Mouse (Mus musculus): ENCODE measurements around the gene Ddx6.
A peak's percentile ranks its signal among the peaks of the same experiment; 100 is the strongest.
"Not testable (repeated sequence)": the region's sequence is repeated elsewhere in the genome, so short reads cannot be mapped to it uniquely, and the experiment has no call there.

The Ddx6 gene

DNA sequence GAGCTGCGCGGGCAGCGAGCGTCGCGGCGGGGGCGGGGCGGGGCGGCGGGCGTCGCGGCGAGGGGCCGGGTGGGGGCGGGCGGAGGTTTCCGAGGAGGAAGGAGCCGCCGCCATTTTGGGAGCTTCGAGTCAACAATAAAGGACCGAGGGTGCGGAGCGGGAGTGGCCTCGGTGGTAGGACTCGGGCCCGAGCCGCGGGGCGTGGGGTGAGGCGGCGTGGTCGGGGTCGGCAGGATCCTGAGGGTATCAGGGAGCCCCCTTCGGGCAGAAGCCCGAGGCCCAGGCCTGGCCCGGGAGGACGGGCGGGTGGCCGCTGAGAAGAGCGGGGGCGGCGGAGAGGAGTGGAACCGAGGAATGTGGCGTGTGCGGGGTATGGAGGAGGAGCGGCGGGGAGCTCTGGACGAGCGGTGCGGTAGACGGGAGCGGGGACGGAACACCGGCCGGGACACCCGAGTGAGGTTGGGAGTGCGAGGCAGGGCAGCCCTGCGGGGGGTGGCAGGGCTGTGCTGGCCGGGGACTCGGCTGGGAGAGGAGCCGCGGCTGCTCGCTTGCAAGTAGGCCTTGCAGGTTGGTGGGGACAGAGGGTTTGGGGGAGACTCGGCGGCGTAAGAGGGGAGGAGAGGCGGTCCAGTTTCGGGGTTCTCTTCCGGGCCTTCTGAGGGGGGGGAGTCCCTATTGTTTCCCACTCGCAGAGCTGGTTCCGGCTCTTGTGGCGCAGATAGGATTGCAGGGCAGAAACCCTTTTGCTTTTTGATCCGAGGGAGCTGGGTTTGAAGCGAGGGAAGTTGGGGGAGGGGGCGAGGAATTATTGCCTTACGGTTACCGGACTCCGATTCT is at the start of gene Ddx6:
Ddx6 (plus strand) TSS at position 114 of the 837 bp plus-strand sequence.
- DNase-seq = peak; percentile 79 to 81

DNA sequence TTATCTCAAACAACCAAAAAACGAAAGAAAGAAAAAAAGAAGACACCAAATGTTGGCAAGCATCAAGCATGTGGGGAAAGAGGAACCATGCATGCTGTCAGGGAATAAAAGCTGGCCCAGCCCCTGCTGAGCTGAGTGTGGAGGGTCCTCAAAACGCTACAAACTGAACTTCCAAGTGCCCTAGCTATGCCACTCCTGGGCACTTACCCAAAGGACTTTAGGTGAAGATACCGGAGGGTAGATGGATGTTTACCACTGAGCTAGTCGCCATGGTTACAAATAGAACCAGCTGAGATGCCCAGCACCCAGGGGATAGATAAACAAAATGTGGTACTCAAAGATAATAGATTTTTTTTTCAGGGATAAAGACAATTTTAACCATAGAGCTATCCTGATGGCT is 43.1 kb upstream of the Ddx6 start, which contains the start of gene Cxcr5:
Cxcr5 (minus strand) TSS at position 281 of the 400 bp plus-strand sequence.
- DNase-seq = no peak

DNA sequence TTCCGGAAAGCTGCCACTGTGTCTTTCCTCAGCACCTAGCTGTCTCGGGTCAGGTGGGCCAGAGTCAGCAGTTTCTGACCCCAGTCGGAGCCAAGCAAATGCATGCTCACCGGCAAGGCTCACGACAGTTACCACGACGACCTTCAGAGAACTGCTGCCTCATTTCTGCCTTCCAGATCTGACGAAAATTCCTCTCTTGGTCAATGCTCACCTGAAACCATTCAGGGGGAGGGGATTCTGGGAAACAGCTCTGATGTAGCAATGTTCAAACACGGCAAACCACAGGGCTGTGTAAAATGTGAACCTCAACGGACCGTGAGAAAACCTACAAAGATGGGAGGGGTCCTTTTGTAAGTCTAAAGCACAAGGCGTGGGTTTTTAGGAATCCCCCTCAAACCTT is 41.8 kb upstream of the Ddx6 start:
- DNase-seq = no peak

DNA sequence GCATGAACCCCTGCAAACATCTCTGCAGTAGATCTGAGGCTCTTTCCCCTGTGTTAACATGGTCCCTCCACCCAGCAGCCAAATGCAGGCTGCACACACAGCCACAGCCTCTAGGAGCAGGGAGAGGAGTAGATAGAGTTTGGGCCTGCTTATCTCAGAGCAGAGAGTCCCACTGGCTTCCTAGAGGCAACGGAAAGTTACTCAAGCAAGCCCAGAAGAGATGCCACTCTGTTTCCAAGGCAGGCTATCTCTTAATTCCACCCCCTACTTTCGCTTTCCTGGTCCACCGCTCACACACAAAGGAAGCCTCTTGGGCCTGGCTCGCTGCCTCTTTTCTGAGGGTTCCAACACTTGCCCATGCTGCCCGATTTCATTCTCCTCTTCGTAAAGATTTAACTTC is 39.3 kb upstream of the Ddx6 start:
- no peak for DNase-seq

DNA sequence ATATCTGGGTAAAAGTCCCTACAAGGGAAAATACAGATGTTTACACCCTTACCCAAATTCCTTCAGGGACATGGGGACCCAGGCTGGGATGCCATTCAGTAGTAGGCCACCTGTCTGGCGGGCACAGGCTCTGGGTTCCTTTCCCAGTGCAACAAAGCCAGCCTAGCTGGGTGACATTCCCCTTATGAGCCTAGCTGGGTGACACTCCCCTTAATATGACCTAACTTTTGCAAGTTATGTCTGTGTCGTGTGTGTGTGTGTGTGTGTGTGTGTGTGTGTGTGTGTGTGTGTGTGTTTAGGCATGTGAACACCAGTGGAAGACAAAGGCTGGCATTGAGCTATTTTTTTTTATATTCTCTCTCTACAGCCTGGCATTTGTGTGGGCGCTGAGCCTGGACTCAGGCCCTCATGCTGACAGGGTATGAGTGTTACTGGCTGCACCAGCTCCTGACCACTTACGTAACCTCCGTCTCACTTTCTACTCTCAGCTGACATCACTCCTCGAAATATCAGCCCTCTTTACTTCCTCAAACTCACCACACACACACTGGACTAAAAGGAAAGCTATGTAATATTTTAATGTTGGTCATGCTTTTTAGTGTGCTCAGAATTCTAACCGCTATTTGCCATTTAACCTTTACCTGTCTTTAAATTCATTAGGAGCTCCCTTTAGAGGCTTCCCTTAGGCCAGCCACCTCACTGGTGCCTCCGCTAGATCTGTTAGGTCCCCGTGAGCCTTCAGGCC is 37.2 kb upstream of the Ddx6 start:
- DNase-seq = no peak

DNA sequence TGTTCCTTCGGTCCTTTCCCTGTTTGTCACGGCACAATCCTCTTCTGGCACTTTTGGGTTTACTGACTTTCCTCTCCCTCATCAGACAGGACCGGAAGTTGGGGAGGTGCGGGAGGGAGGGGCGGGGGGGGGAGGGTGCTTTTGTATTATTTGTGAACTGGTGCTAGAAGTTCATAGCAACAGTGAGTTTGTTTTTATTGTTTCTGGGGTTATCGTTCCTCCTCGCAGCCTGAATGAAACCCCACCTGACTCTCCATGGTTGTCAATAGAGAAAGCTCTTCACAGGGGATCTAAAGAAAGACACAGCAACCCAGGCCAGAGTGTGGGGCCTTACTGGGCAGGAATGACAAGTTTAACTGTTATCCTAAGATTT is 36.6 kb upstream of the Ddx6 start:
- DNase-seq = peak in 1 of 2 experiments; percentile 19

DNA sequence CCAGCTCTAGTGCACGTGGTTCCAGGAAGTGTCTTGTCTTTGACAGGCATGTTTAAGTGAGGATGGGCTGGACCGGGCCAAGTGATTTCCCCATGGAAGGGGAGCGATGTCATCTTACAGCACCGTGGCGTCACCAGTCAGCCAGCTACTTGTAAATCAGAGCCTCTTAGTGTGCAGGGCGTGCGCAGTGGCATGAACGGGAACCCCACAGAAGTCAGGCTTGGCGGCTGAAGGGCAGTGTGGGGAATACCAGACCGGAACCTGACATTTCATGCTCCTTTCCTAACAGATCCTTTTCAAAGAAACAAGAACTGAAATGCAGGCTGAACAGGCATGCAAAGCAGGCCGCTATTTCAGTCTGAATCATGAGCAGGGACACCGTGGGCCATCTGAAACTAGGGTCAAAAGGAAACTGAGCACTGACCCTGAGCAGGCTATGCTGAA is 33.7 kb upstream of the Ddx6 start:
- DNase-seq = no peak

DNA sequence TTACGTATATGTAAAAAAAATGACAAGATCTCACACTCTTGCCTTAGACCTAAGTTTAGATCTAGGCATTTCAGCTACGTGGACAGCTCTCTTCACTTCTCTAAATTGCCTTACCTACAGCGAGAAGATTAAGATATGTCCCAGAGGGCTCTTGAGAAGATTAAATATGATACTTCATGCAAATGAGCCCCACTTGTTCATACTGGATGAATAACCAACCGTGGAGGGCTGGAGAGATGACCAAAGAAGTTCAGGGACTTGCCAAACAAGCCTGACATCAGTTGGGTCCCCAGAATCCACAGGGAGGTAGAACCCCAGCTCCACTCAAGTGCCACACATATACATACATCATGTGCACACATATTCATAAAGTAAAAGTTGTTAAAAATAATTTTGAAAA is 31.4 kb upstream of the Ddx6 start:
- no peak for DNase-seq

DNA sequence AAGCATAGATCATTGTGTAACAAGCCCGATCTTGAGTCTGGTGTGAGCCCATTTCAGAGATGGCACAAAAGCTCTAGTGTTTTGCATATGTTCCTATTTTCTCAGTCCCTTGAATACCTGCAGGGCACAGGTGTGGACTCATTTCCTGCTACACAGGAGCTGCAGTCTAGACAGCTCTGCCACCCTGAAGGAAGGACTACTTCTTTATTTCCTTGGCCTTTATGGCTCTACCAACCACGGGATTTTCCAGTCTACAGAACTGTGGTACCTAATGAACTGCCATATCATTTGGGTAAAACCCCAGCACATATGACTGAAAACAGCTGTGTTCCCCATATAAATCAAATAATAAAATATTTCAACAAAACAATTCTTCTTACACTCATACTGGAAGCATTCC is 29.6 kb upstream of the Ddx6 start:
- DNase-seq = no peak

DNA sequence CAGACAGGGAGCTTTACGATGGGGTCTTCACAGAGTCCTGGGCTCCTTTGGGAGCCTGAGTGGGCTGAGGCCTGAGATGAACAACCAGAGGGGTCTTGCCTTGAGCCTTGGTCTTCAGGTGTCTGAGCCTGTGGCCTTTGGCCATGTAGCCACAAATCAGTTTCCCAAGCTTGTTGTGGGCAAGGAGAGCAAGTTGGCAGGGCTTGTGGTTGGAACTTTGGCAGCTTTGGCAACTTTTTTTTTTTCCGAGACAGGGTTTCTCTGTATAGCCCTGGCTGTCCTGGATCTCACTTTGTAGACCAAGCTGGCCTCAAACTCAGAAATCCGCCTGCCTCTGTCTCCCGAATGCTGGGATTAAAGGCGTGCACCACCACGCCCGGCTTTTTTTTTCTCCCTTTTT is 28.6 kb upstream of the Ddx6 start:
- DNase-seq = not testable (repeated sequence)

DNA sequence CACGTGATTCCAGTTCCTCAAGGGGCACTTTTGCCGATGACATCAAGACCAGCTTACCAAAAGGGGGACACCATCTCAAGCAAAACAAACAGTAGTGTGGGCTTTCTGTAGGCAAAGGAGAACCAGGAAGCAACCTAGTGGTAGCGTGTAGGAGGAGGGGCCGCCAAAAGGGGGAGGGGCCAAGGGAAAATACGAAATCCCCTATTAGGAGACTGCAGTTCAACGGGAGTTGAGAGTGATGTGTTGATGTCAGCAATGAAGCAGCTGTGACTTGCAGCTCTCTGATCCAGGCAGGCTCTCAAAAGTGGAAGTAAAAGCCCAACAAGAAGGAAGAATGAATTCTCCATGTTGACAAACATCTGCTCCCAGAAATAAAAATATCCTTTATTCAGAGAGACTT is 25.3 kb upstream of the Ddx6 start:
- peak; percentile 60 to 72 for DNase-seq

DNA sequence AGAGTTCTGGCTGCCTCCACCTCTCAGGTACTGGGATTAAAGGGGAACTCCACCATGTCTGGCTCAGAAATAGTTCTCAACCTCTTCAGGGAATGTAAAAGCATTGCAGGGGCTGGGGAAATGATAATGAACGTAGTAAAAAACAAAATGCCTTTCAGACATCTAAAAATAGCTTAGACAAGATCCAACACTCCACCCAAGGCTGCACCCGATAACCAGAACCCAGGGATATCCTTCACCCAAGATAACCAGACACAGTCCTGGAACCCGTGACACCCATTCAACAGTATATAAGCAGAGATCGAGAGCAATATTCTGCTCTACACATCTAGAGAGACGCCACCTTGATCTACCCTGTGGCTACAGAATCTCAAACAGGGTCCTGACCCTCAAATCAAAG is 24.6 kb upstream of the Ddx6 start:
- no peak for DNase-seq

DNA sequence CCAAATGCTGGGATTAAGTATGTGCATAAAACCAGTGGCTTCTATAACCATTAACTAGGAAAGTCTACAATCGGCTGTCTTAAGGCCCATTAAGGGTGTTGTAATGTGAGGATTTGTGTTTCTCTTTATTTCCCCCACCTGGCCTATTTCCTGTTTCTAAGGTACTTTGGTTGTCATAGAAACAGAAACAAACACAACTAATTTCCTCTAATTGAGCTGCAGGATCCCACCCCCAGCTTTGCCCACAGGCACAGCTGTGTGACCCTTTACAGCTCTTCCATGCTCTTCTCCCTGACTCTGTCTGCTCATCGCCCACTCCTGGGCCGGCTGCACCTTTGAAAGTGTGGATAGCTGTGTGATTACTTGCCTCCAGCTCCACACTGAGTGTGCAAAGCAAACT is 23.3 kb upstream of the Ddx6 start:
- DNase-seq = peak; percentile 33 to 55

DNA sequence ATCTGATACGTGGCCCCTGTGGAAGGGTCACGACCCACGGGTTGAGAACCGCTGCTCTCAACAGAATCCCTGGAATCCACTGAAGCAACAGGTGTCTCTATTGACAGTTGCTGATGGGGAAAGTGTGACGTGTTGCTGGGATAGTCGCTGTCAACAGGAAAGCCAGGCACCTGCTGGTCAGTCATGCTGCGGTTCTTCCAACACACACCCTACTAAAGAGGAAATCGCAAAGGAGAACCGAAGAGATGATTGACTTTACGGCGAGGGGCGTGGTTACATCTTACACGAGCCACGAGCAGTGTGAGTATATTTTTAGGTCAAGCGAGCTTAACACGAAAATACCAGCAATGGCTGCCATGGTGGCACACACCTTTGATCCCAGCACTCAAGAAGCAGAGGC is 22.3 kb upstream of the Ddx6 start:
- DNase-seq = peak in 1 of 2 experiments; percentile 35

DNA sequence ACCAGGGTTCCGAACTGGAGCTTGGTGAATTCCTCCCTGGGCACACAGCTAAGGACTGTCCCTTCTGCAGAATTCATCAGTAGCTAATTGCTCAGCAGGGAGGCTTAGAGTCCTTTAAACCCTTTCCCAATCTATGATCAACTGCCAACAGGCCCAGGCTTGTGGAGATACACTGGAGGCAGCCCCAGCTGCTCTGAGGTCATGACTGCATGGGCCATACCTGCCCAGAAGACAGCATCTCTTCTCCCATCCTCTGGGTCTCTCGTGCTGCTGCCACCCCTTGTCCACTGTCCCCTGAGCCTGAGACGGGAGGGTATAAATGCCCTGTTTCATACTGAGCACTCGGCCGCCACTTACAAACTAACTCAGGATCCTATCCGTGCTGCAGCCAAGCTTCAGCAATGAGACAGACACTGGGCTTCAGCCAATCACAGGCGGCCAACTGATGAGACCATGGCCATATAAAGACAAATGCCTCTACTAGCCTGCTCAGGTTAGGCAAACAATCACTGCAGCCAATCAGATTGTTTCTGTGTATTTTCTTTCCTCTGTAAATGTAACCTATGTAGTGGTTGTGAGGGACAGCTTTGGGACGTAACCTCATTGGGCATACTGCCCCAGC is 17.9 kb upstream of the Ddx6 start:
- no peak for DNase-seq

DNA sequence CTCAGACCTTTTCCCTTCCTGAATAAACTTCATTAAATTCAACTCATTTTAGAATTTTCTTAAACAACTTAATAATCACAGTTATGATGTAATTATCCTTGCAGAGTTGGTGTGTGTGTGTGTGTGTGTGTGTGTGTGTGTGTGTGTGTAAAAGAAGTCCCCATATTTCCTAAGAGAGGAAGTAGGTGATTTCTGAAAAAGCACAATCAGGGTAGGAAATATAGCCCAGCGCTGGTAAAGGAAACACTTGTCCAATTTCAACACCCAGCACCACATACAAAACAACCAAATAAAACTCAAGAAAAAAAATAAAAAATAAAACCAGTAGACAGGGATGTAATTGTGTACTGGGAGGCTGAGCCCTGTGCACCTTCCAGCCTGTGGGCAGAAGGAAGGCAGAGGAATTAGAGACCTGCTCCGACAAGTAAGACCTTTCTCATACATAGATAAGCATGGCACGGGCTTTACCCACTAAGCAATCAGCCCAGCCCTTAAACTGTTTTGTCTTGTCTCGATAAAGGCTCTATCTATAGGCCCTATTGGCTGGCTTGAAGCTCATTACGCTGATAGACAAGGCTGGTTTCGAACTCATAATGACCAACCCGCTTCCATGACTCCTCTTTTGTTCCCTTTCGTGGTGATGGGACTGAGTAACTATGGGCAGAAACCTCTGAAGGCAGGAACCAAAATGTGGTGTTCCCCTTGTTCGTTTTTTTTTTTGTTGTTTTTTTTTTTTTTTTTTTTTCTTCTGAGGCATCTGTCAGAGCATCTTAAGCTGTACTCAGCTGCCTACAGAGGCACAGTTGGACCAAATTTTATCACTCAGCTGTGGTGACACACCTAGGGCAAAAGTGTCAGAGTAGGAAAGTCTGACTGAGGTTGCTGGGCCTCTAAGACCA is 17.2 kb upstream of the Ddx6 start:
- no peak for DNase-seq

DNA sequence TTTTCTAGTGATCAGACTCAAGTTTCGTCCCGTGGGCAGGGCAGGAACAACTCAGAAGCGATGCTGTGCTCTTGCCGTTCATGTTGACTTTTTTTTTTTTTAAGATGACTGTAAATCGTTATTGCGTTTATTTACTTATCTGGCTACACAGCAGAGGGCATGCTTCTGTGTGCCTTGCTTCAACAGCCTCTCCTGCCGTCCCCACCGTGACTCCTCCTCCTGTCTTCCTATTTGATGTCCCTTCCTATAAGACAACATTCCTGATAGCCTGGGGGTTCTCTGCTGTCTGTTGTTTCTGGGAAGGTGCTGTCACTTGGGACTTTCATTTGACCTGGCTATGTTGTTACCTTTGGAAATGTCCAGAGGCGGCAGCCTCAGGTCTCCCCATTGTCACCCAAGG is 16.1 kb upstream of the Ddx6 start:
- DNase-seq = no peak

DNA sequence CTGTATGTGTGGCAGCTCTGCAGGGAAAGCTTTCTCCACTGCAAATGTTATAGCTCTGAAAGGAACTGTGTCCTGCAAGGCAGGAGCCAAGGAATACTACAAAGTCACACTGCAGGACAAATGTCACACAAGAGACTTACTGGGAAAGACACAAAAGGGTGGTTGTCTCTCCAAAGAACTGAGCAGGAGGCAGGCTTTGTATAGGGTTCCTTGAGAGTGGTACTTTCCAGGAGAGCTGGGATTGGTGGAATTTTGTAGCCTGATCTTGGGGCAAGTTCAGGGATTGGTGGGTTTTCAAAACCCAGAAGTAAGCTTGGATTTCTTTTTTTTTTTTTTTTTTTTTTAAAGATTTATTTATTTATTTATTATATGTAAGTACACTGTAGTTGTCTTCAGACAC is 15.6 kb upstream of the Ddx6 start:
- no peak for DNase-seq

DNA sequence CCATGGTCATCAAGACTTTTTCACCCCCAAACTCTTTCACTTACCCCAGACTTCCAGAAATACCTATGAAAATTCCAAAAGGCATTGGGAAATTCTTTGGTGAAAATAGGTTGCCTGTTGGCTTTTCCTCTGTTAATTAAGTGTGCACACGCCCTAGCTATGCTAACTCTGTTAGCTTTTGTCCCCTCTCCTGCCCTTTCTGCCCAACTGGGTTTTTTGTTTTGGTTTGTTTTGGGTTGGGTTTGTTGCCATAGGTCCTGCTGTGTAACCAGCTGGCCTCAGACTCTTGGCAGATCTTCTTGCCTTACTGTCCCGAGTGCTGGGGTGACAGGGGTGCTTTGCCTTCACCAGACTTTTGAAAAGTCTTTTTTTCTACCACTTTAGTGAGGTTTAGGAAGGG is 13.7 kb upstream of the Ddx6 start:
- no peak for DNase-seq

DNA sequence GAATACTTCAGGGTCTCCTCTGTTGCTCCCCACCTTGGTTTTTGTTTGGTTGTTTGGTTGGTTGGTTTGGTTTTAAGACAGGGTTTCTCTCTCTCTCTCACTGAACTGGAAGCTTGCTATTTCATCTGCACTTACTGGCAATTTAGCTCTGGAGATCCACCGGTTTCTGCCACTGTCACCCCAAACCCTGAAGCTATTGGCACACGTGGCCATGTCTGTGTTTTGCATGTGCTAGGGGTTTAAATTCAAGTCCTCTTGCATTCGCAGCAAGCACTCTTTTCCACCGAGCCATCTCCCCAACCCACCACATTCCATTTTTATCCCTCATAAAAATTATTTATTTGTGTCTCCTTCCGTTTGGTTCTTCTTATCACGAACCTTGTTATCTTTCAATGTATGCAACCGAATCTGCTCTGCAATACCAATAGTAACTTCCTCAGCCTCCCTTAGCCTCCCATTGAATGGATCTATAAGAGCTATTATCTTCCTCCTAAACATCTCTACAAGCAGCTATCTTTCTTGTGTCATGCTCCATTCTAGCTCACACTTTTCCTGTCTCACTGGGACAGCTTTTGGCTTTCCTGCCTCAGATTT is 13.0 kb upstream of the Ddx6 start:
- DNase-seq = no peak

DNA sequence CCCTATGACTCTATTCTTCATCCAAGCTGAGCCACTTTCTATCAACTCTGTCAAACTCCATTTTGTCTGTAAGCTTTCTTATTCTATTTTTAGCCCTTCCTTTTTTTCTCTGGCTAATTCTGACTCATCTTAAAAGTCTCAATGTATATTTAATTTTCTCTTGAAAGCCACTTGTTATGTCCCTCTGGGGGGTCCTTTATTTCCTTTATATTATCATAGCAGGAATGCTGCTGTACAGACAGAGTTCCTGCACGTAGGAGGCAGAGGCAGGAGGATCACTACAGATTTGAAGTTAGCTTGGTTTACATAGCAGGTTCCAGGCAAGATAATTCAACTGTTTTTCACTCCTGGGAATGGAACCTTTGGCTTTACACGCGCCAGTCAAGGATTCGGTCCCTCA is 11.5 kb upstream of the Ddx6 start:
- DNase-seq = no peak

DNA sequence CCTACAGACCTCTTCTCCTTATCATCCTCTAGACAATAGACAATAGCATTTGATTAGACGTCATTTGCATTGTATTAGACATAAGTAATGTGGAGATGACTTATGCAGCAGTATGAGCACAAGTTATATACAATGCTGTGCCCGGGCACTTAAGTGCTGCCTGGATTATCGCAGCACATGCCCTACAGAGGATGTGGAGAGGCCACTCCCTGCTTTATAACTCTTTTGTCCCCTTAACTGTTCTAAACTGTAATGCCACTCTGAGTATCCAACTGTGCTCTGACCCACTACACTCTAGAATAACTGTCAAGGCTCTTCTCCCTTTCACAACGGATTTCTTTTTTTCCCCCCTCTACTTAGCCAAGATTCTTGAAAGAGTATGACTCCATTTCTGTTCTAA is 10.8 kb upstream of the Ddx6 start:
- no peak for DNase-seq
